Mouse (Mus musculus) urinary bladder, postnatal 4 days (tissue): ENCODE measurements around the gene Rxfp2.

Experiments used
- DNase-seq, 2 experiments: peaks; one replicate each; pipeline ENCODE4 v3.0.0; 2021 to 2022; ENCODE audit warnings: low spot score in 2 of 2

Gene Rxfp2

DNA sequence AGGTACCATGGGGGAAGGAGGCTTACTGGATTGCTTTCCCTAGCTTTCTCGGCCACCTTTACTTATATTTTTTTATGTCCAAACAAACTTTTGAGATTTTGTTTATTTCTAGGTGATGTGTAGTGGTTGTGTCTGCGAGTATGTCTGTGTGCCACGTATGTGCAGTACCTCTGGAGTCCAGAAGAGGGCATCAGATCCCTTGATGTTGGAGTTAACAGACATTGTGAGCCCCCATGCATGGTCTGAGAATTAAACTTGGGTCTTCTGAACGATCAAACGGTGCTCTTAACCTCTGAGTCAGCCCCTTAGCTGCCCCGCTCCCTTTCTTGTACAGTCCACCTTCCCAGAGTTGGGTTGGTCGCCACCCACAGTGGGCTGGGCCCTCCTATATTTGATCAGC lies 95.5 kb downstream of the Rxfp2 start:
- peak in 1 of 2 experiments; percentile 58 for DNase-seq

DNA sequence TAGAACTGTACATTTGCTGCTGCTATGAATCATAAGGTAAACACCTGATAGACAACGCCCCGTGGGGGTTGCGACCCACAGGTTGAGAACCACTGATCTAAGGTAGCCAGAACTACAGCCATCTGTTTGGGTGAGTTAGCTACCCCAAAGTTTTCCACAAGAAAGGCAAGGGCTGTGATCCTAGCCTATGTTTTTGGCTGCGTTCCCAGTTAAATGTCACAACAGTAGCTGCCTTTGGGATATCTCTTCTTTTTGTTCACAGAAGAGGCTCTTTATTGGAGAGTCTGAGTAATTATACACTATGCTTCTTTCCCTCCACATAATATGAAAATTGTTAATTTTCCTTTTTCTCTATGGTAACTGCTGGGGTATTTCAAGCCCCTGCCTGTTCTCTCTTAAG lies 96.3 kb downstream of the Rxfp2 start:
- peak in 1 of 2 experiments; percentile 40 for DNase-seq

DNA sequence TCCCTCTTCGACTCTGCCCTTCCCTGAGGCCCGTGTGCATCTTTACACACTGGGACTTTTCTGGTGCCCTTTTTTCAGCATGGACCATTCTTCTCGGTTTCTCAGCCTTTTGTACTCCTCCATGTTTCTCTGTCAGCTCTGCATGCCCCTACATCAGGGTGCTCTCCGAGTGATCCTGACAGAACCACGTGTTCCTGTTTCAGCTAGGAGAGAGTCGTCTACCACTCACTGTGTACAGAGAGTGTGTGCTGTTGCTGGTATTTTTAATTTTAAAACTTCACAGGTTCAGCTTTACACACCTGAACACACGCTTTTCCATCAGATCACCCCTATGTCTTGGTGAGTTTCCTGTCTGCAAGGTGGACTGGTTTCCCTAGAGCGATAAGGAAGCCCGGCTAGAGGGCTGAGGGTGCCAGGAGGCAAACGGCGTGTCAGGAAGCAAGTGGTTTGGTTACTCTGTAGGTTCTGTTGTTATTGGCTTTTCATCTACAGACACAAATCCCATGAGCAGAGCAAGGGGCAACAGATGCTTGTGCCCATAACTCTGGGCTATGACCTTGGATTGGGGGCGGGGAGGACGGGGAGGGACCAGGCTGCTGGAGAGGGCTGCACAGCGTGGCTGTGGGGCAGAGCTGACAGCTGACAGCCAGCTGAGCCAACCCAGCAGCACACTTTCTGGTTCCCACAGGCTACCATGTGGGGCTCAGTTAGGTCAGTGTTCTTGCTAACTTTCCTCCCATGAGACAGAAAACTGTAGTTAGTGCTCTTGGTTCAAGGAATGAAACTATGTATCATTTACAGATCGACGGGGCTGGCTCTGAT lies 97.0 kb downstream of the Rxfp2 start:
- peak in 1 of 2 experiments; percentile 32 for DNase-seq

DNA sequence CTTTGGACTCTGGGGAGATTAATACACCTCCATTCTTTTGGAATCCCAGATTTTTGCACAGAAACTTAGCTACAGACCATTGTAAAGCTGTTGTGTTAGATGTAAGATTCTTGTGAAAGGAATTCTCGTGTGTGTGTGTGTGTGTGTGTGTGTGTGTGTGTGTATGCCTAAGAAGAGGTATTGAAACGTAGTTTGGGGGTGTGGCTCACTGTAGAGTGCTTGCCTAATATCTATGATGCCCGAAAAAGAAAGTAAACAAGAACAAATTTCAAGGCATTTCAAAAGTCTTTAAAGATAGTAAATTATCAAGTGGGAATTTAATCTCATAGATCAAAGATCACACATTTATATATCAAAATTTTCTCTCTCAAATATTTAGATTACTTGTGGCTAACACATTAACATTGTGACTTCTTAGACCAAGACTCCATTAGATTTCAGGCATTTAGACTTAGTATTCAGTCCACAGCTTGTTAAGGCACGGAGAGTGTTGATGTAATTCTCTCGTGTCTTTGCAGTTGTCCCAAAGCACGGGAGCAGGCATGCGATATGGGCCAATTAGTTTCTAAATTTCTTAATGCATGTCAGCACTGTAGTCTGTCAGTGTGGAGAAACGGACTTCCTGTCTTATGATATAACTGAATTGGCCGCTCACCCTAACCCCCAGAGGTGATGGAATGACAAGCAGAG lies 97.9 kb downstream of the Rxfp2 start:
- peak in 1 of 2 experiments; percentile 17 for DNase-seq

DNA sequence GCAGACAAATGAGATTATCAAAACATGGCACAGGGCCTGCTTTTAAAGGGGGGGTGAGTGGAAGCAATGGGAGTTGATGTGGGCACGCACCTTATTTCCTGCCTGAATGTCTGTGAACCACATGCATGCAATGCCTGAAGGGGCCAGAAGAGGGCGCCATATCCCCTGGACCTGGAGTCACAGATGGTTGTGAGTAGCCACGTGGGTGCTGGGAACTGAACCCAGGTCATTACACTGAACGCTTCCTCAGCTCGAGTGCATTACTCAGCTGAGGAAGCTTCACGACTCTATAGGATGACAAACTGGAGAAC lies 98.4 kb downstream of the Rxfp2 start:
- no peak for DNase-seq

DNA sequence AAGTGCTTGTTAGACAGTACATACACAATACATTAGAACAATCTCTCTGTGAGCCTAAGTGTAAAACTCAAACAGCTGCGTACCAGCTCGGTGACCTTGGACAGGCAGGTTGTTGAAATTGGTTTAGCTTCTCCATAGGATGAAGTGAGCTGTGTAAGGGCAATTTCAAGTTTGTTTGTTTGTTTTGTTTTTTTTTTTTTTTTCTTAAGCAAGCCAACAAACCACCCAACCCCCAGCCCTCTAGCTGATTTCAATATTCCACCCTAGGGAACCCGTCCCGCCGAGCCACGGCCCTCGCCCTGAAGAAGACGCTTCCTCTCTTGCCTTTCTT lies 99.6 kb downstream of the Rxfp2 start:
- DNase-seq: no peak

DNA sequence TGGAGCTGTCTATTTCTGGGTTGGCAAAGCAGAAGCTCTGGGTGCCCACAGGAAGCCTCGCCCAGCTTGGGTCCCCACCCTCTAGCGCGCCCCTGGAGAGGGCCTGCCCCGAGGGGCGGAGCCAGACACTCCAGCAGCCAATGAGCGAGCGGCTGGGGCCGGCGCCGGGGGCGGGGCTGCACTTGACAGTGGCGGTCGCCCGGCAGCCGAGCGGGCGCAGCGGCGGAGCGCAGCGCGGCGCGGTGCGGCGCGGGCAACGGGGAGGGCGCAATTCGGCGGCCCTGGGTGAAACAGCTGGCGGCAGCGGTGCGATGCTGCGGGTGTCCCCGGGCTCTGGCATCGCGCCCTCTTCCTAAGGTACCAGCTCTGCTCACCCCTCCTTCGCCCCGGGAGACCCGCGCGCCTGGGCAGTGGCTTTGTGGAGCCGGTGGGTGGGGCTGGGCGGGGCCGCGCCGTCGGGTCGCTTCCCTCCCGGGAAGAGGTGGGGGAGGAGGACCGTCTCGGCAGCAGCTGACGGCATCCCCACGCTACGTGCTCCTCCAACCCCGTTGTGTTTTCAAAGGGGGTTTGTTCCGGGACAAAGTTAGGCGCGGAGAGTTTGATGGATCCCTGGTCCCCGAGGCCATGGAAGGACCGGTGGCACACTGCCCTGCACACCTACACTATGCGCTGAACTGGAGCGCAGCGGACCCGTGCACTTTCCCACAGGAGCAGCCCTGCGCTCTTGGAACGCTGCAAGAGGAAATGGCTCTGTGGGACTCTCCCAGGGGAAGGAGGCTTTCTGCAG lies 100.2 kb downstream of the Rxfp2 start, which contains the start of gene Fry:
Gene Fry (plus strand): TSS at position 191 of the 787 bp plus-strand sequence.
- peak; percentile 90 to 91 for DNase-seq

DNA sequence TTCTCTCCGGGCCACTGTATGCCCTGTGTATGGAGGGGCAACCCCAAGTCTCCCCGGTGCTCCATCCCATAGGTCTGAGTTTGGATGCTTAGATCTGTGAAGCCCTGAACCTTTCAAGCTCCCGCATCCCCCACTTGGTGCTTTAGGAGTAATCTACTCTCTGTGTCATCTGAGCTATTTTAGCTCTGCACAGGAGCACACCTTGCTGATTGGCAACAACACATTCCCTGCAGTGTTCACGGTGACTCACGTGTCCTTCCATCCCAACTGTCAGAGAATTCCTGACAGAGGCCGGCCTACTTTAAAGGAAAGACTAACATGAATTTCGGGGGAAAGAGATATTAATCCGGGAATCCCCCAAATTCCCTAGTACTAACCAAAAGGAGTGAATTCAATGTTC lies 102.2 kb downstream of the Rxfp2 start:
- no peak for DNase-seq

DNA sequence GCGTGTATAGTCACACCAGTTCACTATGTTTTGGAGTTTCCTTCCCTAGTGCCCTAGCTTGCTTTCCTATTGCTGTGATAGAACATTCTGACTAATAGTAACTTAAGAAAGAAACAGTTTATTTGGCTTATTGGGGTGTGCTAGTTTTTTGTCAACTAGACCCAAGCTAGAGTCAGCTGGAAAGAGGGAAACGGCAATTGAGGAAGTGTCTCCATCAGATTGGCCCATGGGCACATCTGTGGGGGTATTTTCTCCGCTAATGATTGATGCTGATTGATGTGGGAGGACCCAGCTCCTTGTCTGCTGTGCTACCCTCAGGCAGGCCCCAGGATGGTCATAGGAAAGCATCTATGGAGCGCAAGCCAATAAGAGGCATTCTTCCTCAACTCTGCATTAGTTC lies 103.6 kb downstream of the Rxfp2 start:
- no peak for DNase-seq

DNA sequence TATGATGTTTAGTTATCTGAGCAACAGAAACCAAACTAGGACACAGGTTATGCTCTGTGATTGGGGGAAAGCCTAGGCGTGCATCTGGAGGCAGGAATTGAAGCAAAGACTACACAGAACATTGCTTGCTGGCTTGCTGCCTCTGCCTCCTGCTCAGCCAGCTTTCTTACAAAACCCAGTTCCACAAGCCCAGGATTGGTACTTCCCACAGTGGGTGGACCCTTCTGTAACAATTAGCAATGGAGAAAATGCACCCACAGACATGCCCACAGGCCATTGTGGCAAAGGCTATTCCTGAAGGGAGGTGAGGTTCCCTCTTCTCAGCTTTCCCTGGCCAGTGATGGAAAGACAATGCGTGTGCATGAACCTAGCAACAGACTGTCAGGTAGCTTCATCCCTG lies 104.1 kb downstream of the Rxfp2 start:
- no peak for DNase-seq

DNA sequence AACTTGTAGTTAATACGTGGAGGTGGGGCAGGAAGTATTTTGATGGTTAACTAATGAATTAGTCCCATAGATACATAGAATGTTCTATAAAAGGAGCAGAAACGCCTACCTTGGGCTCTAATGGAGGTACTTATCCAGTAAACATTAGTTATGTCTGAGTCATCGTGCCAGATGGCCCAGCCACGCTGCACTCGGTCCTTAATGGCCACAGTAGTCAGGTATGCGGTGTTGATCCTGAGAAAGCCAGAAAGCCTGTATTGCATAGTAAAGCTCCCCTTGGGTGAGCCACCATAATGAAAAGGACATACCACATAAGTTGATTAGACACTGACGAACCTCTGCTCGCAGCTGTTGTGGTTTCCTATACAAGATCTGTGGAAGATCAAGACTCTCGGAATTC lies 107.4 kb downstream of the Rxfp2 start:
- DNase-seq: no peak

DNA sequence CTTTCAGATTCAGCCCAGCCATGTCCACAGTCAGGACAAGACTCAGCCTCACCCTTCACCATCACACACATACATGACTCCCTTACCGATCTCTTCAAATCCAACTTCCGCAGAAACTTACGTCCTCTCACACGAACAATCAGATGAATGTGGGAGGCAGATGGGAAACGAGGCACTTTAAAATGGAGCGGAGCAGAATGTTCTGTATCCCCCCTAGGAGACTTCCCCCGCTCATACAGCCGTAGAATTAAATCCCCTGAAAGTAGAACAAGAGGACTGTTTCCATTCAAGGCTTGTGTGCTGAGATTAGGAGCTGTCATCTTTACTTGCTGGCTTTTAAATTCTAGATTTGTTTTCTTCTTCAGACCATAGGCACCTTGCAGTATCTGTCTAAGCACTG lies 110.0 kb downstream of the Rxfp2 start:
- DNase-seq: no peak

DNA sequence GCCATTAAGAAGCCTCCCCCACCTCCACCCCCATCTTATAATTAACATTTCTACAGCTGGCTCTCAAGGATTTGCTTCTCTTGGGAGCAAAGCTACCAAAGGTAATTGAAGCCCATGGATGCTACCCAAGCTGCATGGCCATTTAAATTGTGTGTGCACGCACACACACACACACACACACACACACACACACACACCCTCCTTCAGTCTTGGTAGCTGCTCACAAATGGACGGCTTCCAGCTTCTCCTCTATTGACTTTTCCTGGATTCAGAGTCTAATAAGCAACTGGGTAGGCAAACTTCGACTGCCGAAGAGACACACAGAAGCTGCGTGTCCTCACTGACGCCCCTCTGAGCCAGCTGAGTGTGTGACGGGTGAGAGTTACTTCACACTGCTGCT lies 111.7 kb downstream of the Rxfp2 start:
- no peak for DNase-seq

DNA sequence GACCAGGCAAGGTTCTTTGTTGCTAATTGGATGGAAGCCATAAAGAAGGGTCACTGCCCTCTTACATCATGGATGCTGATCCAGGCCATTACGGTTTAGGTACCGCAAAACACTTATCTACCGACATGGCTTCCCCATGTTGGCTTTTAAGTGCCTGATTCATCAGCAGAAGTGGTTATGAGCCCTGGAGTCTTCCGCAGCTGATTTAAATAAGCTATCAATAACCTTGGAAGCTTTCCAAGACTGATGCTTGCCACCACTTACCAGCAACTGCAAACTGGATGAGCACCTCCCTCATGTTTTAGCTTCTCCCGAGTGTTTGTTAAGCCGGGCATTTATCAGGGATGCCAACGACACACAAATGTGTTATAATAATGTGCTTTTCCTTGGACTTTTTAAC lies 112.7 kb downstream of the Rxfp2 start:
- no peak for DNase-seq
